Mouse (Mus musculus) stomach, embryonic 16.5 days (tissue): ENCODE measurements around the gene Ttc30a1. TPM values are rescaled to one million over a fixed set of nuclear protein-coding genes. Genes with fewer than 3 reads are reported as not detected.
"Not testable (repeated sequence)": the region's sequence is repeated elsewhere in the genome, so short reads cannot be mapped to it uniquely, and the experiment has no call there.

Experiments
- ATAC-seq: fragments of 200-750 bp; cut with Nextera tagmentation; 2 replicates; pipeline ENCODE4 v1.8.0; 2017; ENCODE audit warnings: moderate number of reproducible peaks, moderate TSS enrichment; ENCODE audit not compliant: insufficient read depth, low FRiP score
- H3K27ac ChIP-seq: fragments of 300-500 bp; sonication (generic); 2 replicates; pipeline ENCODE4 v1.5.1; 2014; ENCODE audit warnings: low read length
- H3K27me3 ChIP-seq: fragments of 300-500 bp; sonication (generic); 2 replicates; pipeline ENCODE4 v1.6.1; 2014; ENCODE audit warnings: low read length, control low read depth, mixed read lengths; ENCODE audit not compliant: control insufficient read depth, insufficient read depth
- H3K36me3 ChIP-seq: fragments of 300-500 bp; sonication (generic); 2 replicates; pipeline ENCODE4 v1.6.1; 2014; ENCODE audit warnings: low read length; ENCODE audit not compliant: control insufficient read depth, insufficient read depth
- H3K4me1 ChIP-seq: fragments of 300-500 bp; sonication (generic); 2 replicates; pipeline ENCODE4 v1.6.1; 2014; ENCODE audit warnings: low read length, control low read depth, mixed read lengths; ENCODE audit not compliant: control insufficient read depth, insufficient read depth
- H3K4me2 ChIP-seq: fragments of 300-500 bp; sonication (generic); 2 replicates; pipeline ENCODE4 v1.6.1; 2014; ENCODE audit warnings: low read depth, low read length, mixed read lengths
- H3K4me3 ChIP-seq: fragments of 300-500 bp; sonication (generic); replicated peaks from 2 replicates; pipeline ENCODE4 v1.5.1; 2014; ENCODE audit warnings: mild to moderate bottlenecking, low read length
- H3K9ac ChIP-seq: fragments of 300-500 bp; sonication (generic); 2 replicates; pipeline ENCODE4 v1.6.1; 2014; ENCODE audit warnings: low read length
- H3K9me3 ChIP-seq: fragments of 300-500 bp; sonication (generic); replicated peaks from 2 replicates; pipeline ENCODE4 v1.6.1; 2016; ENCODE audit warnings: low read length, control low read depth; ENCODE audit not compliant: control insufficient read depth
- WGBS: fragments of 180-500 bp; shearing (Covaris S2); extraction: QIAGEN DNeasy Blood & Tissue Kit; methylation state at CpG from one replicate; pipeline ENCODE4 v1.1.7; 2014; 5-methylcytosine and 5-hydroxymethylcytosine counted together
- polyA plus RNA-seq: library from polyadenylated mRNA; unstranded; fragments of >200 nt; fragmentation: Nextera tagmentation; extraction: Ambion mirVana; gene quantifications from 2 replicates; pipeline ENCODE4 v1.2.1, GENCODE M21; 2015

Ttc30a1 gene
- polyA plus RNA-seq, 1 experiment from 2014 or later, result 7.6 TPM

GRCm38 (mm10) chr2:75955709-75956108 lies 26.1 kb downstream of the Ttc30a1 start:
- Histone ChIP-seq H3K4me1 (peaks cover 14% of the 10 kb centered on the region), H3K9me3 (no peaks in the 10 kb centered on the region), H3K36me3 (no peaks in the 10 kb centered on the region), H3K27ac (no peak overlapping the region), H3K9ac (no peak overlapping the region), H3K27me3 (no peaks in the 10 kb centered on the region), H3K4me3 (no peak overlapping the region), H3K4me2 (no peak overlapping the region)
- 46% methylated on average over 14 of the region's 14 CpGs for WGBS
- peak; percentile 12; the same call in 1 of the 2 replicates for ATAC-seq

- Histone ChIP-seq H3K4me2 (no peak overlapping the region), H3K4me1 (no peaks in the 10 kb centered on the region), H3K9me3 (no peaks in the 10 kb centered on the region), H3K4me3 (no peak overlapping the region), H3K36me3 (no peaks in the 10 kb centered on the region), H3K27ac (no peak overlapping the region), H3K9ac (no peak overlapping the region), H3K27me3 (no peaks in the 10 kb centered on the region)
- ATAC-seq, result no peak
- 88% methylated on average over 5 of the region's 5 CpGs for WGBS
Measured at GRCm38 (mm10) chr2:75953320-75953719, 28.4 kb downstream of the Ttc30a1 start.

GRCm38 (mm10) chr2:75950685-75951084 lies 31.1 kb downstream of the Ttc30a1 start:
- Histone ChIP-seq H3K4me1 (no peaks in the 10 kb centered on the region), H3K27ac (no peak overlapping the region), H3K4me2 (no peak overlapping the region), H3K36me3 (no peaks in the 10 kb centered on the region), H3K27me3 (no peaks in the 10 kb centered on the region), H3K9ac (no peak overlapping the region), H3K4me3 (no peak overlapping the region), H3K9me3 (no peaks in the 10 kb centered on the region)
- ATAC-seq, result no peak
- whole genome bisulfite sequencing, result 84% methylated on average over 8 of the region's 8 CpGs

- 3% methylated on average over 39 of the region's 42 CpGs for WGBS
- Histone ChIP-seq H3K27me3 (no peaks in the 10 kb centered on the region), H3K9ac (peak within 1 kb of the TSS; percentile 62), H3K4me3 (peak within 1 kb of the TSS; percentile 50), H3K9me3 (no peaks in the 10 kb centered on the region), H3K27ac (peak within 1 kb of the TSS; percentile 42), H3K4me2 (peak within 1 kb of the TSS; percentile 57), H3K36me3 (no peaks in the 10 kb centered on the region), H3K4me1 (no peaks in the 10 kb centered on the region)
- ATAC-seq, result peak; percentile 85
Measured at GRCm38 (mm10) chr2:75938117-75939063, 43.4 kb downstream of the Ttc30a1 start, which contains the start of gene Ttc30b. Ttc30b (minus strand) TSS chr2:75938585.

GRCm38 (mm10) chr2:75937520-75938116 lies 44.1 kb downstream of the Ttc30a1 start:
- not testable (repeated sequence) for H3K27me3 ChIP-seq, H3K9me3 ChIP-seq, H3K4me1 ChIP-seq, H3K36me3 ChIP-seq, H3K27ac ChIP-seq
- H3K4me2 ChIP-seq, result peak overlapping the region; percentile 57
- peak overlapping the region; percentile 50 for H3K4me3 ChIP-seq
- 63% methylated on average over 15 of the region's 17 CpGs for WGBS
- peak overlapping the region; percentile 62 for H3K9ac ChIP-seq
- ATAC-seq, result peak; percentile 63

- not testable (repeated sequence) for H3K27me3 ChIP-seq, ATAC-seq, H3K36me3 ChIP-seq, H3K27ac ChIP-seq, H3K4me2 ChIP-seq, H3K4me1 ChIP-seq, H3K9ac ChIP-seq, H3K9me3 ChIP-seq, H3K4me3 ChIP-seq
- 93% methylated on average over 2 of the region's 2 CpGs for WGBS
Measured at GRCm38 (mm10) chr2:75936685-75937084, 45.1 kb downstream of the Ttc30a1 start.

- no peak overlapping the region for H3K9ac ChIP-seq
- no peaks in the 10 kb centered on the region for H3K9me3 ChIP-seq
- no peak for ATAC-seq
Measured at GRCm38 (mm10) chr2:75933541-75933940, 48.2 kb downstream of the Ttc30a1 start.

GRCm38 (mm10) chr2:75930941-75931340 lies 50.8 kb downstream of the Ttc30a1 start:
- Histone ChIP-seq H3K27ac (no peak overlapping the region), H3K9me3 (no peaks in the 10 kb centered on the region), H3K4me2 (no peak overlapping the region), H3K36me3 (0 out of 2 replicates have a peak, but pooled peaks cover 2% of the 10 kb centered on the region), H3K4me3 (no peak overlapping the region), H3K4me1 (no peaks in the 10 kb centered on the region), H3K27me3 (no peaks in the 10 kb centered on the region), H3K9ac (no peak overlapping the region)
- ATAC-seq, result no peak
- WGBS, result 86% methylated on average over 2 of the region's 2 CpGs

More at GRCm38 (mm10) chr2:75933541-75933940, 48.2 kb downstream of the Ttc30a1 start:
- Histone ChIP-seq H3K27me3 (no peaks in the 10 kb centered on the region), H3K36me3 (0 out of 2 replicates have a peak, but pooled peaks cover 2% of the 10 kb centered on the region), H3K27ac (no peak overlapping the region), H3K4me2 (no peak overlapping the region), H3K4me3 (no peak overlapping the region), H3K4me1 (no peaks in the 10 kb centered on the region)
- 22% methylated on average over 7 of the region's 7 CpGs for WGBS
